Mouse (Mus musculus) embryonic stem cell, embryonic (primary cell): ENCODE measurements at regions not wholly inside any gene's neighbourhood (a gene's known extent, or its start where the extent isn't known, plus 50 kb on each side); places are given as distances from the start of the nearest gene placed in this dataset.

Experiments
- CTCF ChIA-PET, 4 experiments: fragments of 300-600 bp in 2 of 4; fragments of 350-600 bp in 2 of 4; sonication (Branson Sonifier 250); formaldehyde crosslinking; loops; one replicate each; lab custom pipeline; 2022; ENCODE audit warnings: inconsistent platforms in 2 of 4; lab: Charles Lee
- POLR2A ChIA-PET, 4 experiments: fragments of 300-600 bp in 2 of 4; fragments of 350-600 bp in 2 of 4; sonication (Branson Sonifier 250); formaldehyde crosslinking; loops; one replicate each; lab custom pipeline; 2022; ENCODE audit warnings: antibody characterized with exemption in 4 of 4, inconsistent platforms in 1 of 4; lab: Charles Lee

- ChIA-PET POLR2A (interaction anchor here in 3 of 4 experiments (0.6 to 1.6 kb wide), 3 partner anchors 9 to 113 kb away, joined by 3 to 4 read pairs (median 3); no protein-coding TSS in a partner anchor), CTCF (interaction anchor here in 2 of 4 experiments (0.5 to 1.3 kb wide), 2 partner anchors 125 to 472 kb away, joined by 3 to 4 read pairs; no protein-coding TSS in a partner anchor)
Measured at GRCm38 (mm10) chr8:26509254-26509653, 389.9 kb downstream of the Gm45692 start.

- CTCF ChIA-PET = no interaction called here
- POLR2A ChIA-PET = no interaction called here
Measured at GRCm38 (mm10) chr8:26513001-26513400, 393.7 kb downstream of the Gm45692 start.

- POLR2A ChIA-PET = interaction anchor here in 1 of 4 experiments (0.6 kb wide), 1 partner anchor 28 kb away, joined by 5 read pairs; no protein-coding TSS in a partner anchor
- CTCF ChIA-PET = no interaction called here
Measured at GRCm38 (mm10) chr8:26524237-26524636, 404.9 kb downstream of the Gm45692 start.

GRCm38 (mm10) chr8:26526474-26527185 lies 407.3 kb downstream of the Gm45692 start:
- CTCF ChIA-PET = no interaction called here
- POLR2A ChIA-PET = no interaction called here

- ChIA-PET POLR2A (no interaction called here), CTCF (no interaction called here)
Measured at GRCm38 (mm10) chr8:26527186-26527580, 407.8 kb downstream of the Gm45692 start.

- POLR2A ChIA-PET = no interaction called here
- CTCF ChIA-PET = no interaction called here
Measured at GRCm38 (mm10) chr8:26529921-26530320, 410.6 kb downstream of the Gm45692 start.

- POLR2A ChIA-PET = no interaction called here
- CTCF ChIA-PET = no interaction called here
Measured at GRCm38 (mm10) chr8:26533444-26534421, 414.4 kb downstream of the Gm45692 start.

- CTCF ChIA-PET = no interaction called here
- POLR2A ChIA-PET = no interaction called here
Measured at GRCm38 (mm10) chr8:26535816-26536215, 416.5 kb downstream of the Gm45692 start.

- CTCF ChIA-PET = no interaction called here
- POLR2A ChIA-PET = interaction anchor here in 1 of 4 experiments (0.6 kb wide), 1 partner anchor 323 kb away, joined by 5 read pairs; no protein-coding TSS in a partner anchor
Measured at GRCm38 (mm10) chr8:26553691-26554090, 423.4 kb upstream of the Zfp703 start.

- CTCF ChIA-PET = no interaction called here
- POLR2A ChIA-PET = no interaction called here
Measured at GRCm38 (mm10) chr8:26559196-26559595, 417.9 kb upstream of the Zfp703 start.

GRCm38 (mm10) chr8:26563151-26563550 lies 414.0 kb upstream of the Zfp703 start:
- ChIA-PET POLR2A (no interaction called here), CTCF (no interaction called here)

GRCm38 (mm10) chr8:26564254-26564653 lies 412.9 kb upstream of the Zfp703 start:
- POLR2A ChIA-PET = interaction anchor here in 1 of 4 experiments (1.0 to 1.1 kb wide), 2 partner anchors 13 to 25 kb away, joined by 3 read pairs; no protein-coding TSS in a partner anchor
- CTCF ChIA-PET = no interaction called here

GRCm38 (mm10) chr8:26568423-26569060 lies 408.6 kb upstream of the Zfp703 start:
- ChIA-PET POLR2A (no interaction called here), CTCF (no interaction called here)

GRCm38 (mm10) chr8:26588841-26589240 lies 388.3 kb upstream of the Zfp703 start:
- CTCF ChIA-PET = no interaction called here

GRCm38 (mm10) chr8:26590591-26591212 lies 386.4 kb upstream of the Zfp703 start:
- ChIA-PET CTCF (no interaction called here), POLR2A (no interaction called here)

More at GRCm38 (mm10) chr8:26588841-26589240, 388.3 kb upstream of the Zfp703 start:
- POLR2A ChIA-PET = interaction anchor here in 1 of 4 experiments (1.5 kb wide), 1 partner anchor 57 kb away, joined by 3 read pairs; no protein-coding TSS in a partner anchor

- POLR2A ChIA-PET = no interaction called here
- CTCF ChIA-PET = no interaction called here
Measured at GRCm38 (mm10) chr8:26591266-26591665, 385.9 kb upstream of the Zfp703 start.

GRCm38 (mm10) chr8:26593536-26594368 lies 383.4 kb upstream of the Zfp703 start:
- POLR2A ChIA-PET = interaction anchor here in 1 of 4 experiments (1.2 kb wide), 1 partner anchor 14 kb away, joined by 3 read pairs; no protein-coding TSS in a partner anchor
- CTCF ChIA-PET = no interaction called here
